27 mouse cellular contexts compared by ENCODE assay signal in the genomic region with DNA sequence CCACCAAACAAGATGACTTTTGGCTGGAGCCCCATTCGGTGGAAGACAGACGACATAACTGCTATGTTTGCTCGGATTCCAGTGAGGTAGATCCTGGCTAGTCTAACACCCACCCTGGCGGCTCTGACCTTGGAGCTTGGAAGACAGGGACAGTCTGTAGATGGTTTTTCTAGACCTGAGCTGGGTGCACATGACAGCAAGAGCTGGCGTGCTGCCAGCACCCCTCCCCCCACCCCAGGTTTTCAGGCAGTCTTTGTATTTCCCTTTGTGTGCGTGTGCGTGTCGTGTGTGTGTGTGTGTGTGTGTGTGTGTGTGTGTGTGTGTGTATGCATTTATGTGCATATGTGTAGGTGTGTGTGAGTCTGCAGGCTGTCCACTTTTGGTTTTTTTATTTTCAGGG. TPM values are rescaled to one million over a fixed set of nuclear protein-coding genes. Genes with fewer than 3 reads are reported as not detected.
A peak's percentile ranks its signal among the peaks of the same experiment; 100 is the strongest.
DNase-seq lines count a peak whose midpoint lies in the region; ATAC-seq and TF ChIP-seq lines count a peak whose summit lies in the region.
"Had no signal": no experiment of that assay in that cellular context is flagged by ENCODE, and none has a peak within 500 bp of the region (broad histone marks: within the 10 kb centered on the region; RNA-seq: fewer than 3 reads in every experiment).

No protein-coding gene starts in this region.

- peaks cover 8% of the 10 kb centered on the region for H3K4me1 ChIP-seq in hindbrain, embryonic 14.5 days (replicated peaks; ENCODE audit: control insufficient read depth, insufficient read depth, low read length)
- peaks cover 25% of the 10 kb centered on the region for H3K4me1 ChIP-seq in hindbrain, embryonic 13.5 days (replicated peaks)
- H3K4me1 ChIP-seq in neural tube, embryonic 11.5 days (ENCODE audit: control insufficient read depth, insufficient read depth, low read length), result no peaks in the 10 kb centered on the region
- H3K4me1 ChIP-seq in kidney, adult 2 months (ENCODE audit: control insufficient read depth, insufficient read depth, low read length), result no peaks in the 10 kb centered on the region

- no peaks in the 10 kb centered on the region for H3K36me3 ChIP-seq in hindbrain, embryonic 14.5 days (replicated peaks; ENCODE audit: control insufficient read depth, insufficient read depth)
- H3K36me3 ChIP-seq in hindbrain, embryonic 13.5 days, result no peaks in the 10 kb centered on the region
- H3K36me3 ChIP-seq in neural tube, embryonic 11.5 days (ENCODE audit: control insufficient read depth, insufficient read depth, low read length), result no peaks in the 10 kb centered on the region
- H3K36me3 ChIP-seq in kidney, adult 2 months (ENCODE audit: control insufficient read depth, insufficient read depth, low read length), result no peaks in the 10 kb centered on the region
- H3K36me3 ChIP-seq: embryonic facial prominence, embryonic 13.5 days; forebrain, embryonic 15.5 days; G1E; heart, embryonic 15.5 days had no signal

- DNase-seq in adrenal gland, postnatal 14 days, result peak; percentile 25
- DNase-seq in adrenal gland, postnatal 4 days (ENCODE audit: low spot score in 2 of 2), result no peak
- peak; percentile 34 for DNase-seq in hindbrain, embryonic 14.5 days (ENCODE audit: low spot score)
- DNase-seq in neural tube, embryonic 11.5 days (ENCODE audit: low spot score), result peak; percentile 36
- no peak for DNase-seq in neural tube, embryonic 10.5 days (ENCODE audit: extremely low spot score, low spot score)
- peak; percentile 64 for DNase-seq in brain, embryonic 14.5 days (ENCODE audit: low read depth)
- DNase-seq in kidney, adult 2 months, result no peak
- DNase-seq: adrenal gland, postnatal 25 days; B cell, adult 2 months; cerebellum, adult 11 months; cerebellum, adult 8-10 months; cerebellum, postnatal 36 days; gastrocnemius, postnatal 14 days; heart, adult 2 months; heart, postnatal 14 days had no signal

- no peaks in the 10 kb centered on the region for H3K9me3 ChIP-seq in hindbrain, embryonic 14.5 days (ENCODE audit: control insufficient read depth, low read length)
- H3K9me3 ChIP-seq in hindbrain, embryonic 13.5 days, result no peaks in the 10 kb centered on the region
- H3K9me3 ChIP-seq in neural tube, embryonic 11.5 days (ENCODE audit: control insufficient read depth, low read length), result no peaks in the 10 kb centered on the region
- H3K9me3 ChIP-seq: embryonic facial prominence, embryonic 13.5 days; forebrain, embryonic 15.5 days; heart, embryonic 15.5 days had no signal

- no peak overlapping the region for H3K4me3 ChIP-seq in hindbrain, embryonic 14.5 days (replicated peaks; ENCODE audit: low read length)
- H3K4me3 ChIP-seq in hindbrain, embryonic 13.5 days, result no peak overlapping the region
- no peak overlapping the region for H3K4me3 ChIP-seq in neural tube, embryonic 11.5 days (ENCODE audit: low read depth, low read length)
- H3K4me3 ChIP-seq in kidney, adult 2 months (ENCODE audit: insufficient read depth, low read depth, low read length), result no peak overlapping the region
- H3K4me3 ChIP-seq: embryonic facial prominence, embryonic 13.5 days; forebrain, embryonic 15.5 days; heart, adult 2 months; heart, embryonic 15.5 days had no signal

- H3K4me2 ChIP-seq in hindbrain, embryonic 14.5 days (replicated peaks), result no peak overlapping the region
- H3K4me2 ChIP-seq in hindbrain, embryonic 13.5 days, result no peak overlapping the region
- no peak overlapping the region for H3K4me2 ChIP-seq in neural tube, embryonic 11.5 days (ENCODE audit: low read depth)
- H3K4me2 ChIP-seq: embryonic facial prominence, embryonic 13.5 days; forebrain, embryonic 15.5 days; heart, embryonic 11.5 days; heart, embryonic 15.5 days had no signal

- H3K27ac ChIP-seq in hindbrain, embryonic 14.5 days, result no peak overlapping the region
- H3K27ac ChIP-seq in hindbrain, embryonic 13.5 days, result no peak overlapping the region
- H3K27ac ChIP-seq in neural tube, embryonic 11.5 days (ENCODE audit: low read depth, low read length), result no peak overlapping the region
- H3K27ac ChIP-seq in kidney, adult 2 months (ENCODE audit: insufficient read depth, low read depth, low read length), result no peak overlapping the region
- H3K27ac ChIP-seq: embryonic facial prominence, embryonic 13.5 days; forebrain, embryonic 15.5 days; heart, adult 2 months; heart, embryonic 15.5 days had no signal

- H3K9ac ChIP-seq in hindbrain, embryonic 14.5 days, result no peak overlapping the region
- H3K9ac ChIP-seq in hindbrain, embryonic 13.5 days, result no peak overlapping the region
- H3K9ac ChIP-seq in neural tube, embryonic 11.5 days (ENCODE audit: low read length), result no peak overlapping the region
- H3K9ac ChIP-seq: embryonic facial prominence, embryonic 13.5 days; forebrain, embryonic 15.5 days; heart, embryonic 15.5 days had no signal

- ATAC-seq in hindbrain, embryonic 14.5 days (ENCODE audit: low FRiP score), result no peak
- ATAC-seq in hindbrain, embryonic 13.5 days (ENCODE audit: low FRiP score), result no peak
- no peak for ATAC-seq in neural tube, embryonic 11.5 days (ENCODE audit: insufficient read depth, low FRiP score, low TSS enrichment)
- ATAC-seq: activated CD4-positive, CD25-positive, alpha-beta regulatory T cell, adult 4 months; CD4-positive, CD25-positive, alpha-beta regulatory T cell, adult 4 months; forebrain, embryonic 15.5 days; hindbrain, embryonic 16.5 days had no signal

- no peaks in the 10 kb centered on the region for H3K27me3 ChIP-seq in hindbrain, embryonic 14.5 days (ENCODE audit: control insufficient read depth, insufficient read depth, low read length)
- peaks cover 8% of the 10 kb centered on the region; the same call in 1 of the 2 replicates for H3K27me3 ChIP-seq in hindbrain, embryonic 13.5 days
- no peaks in the 10 kb centered on the region for H3K27me3 ChIP-seq in neural tube, embryonic 11.5 days (ENCODE audit: control insufficient read depth, insufficient read depth, low read length)
- no peaks in the 10 kb centered on the region for H3K27me3 ChIP-seq in kidney, adult 2 months (replicated peaks; ENCODE audit: control insufficient read depth, insufficient read depth, low read length)

- TF ChIP-seq POLR2A in brain, embryonic 14.5 days (IDR thresholded peaks at IDR 0.05; ENCODE audit: borderline replicate concordance, extremely low read depth, insufficient read depth, insufficient read length, poor library complexity, severe bottlenecking), result no peak
- TF ChIP-seq POLR2A in kidney, adult 2 months (IDR thresholded peaks at IDR 0.05; ENCODE audit: low read depth, low read length), result no peak

- no peak for TF ChIP-seq CTCF in brain, embryonic 14.5 days (IDR thresholded peaks at IDR 0.05; ENCODE audit: borderline replicate concordance, extremely low read depth, insufficient read depth, insufficient read length)
- TF ChIP-seq CTCF in kidney, adult 2 months (conservative IDR thresholded peaks at IDR 0.05; ENCODE audit: insufficient read depth, insufficient read length, low read depth, low read length), result no peak

- 63% methylated on average over 8 of the region's 8 CpGs for WGBS in hindbrain, embryonic 14.5 days
- 44% methylated on average over 8 of the region's 8 CpGs for WGBS in hindbrain, embryonic 13.5 days
- WGBS in neural tube, embryonic 11.5 days, result 87% methylated on average over 8 of the region's 8 CpGs
- 59% methylated on average over 8 of the region's 8 CpGs for WGBS in kidney, adult 2 months

RNA-seq across cellular contexts. Expression of a gene that starts 25.7 kb away (rescaled TPM):
- not detected in 2 replicates for total RNA-seq in adrenal gland, postnatal 14 days (2021)
- under 1 TPM in 1 of 2 experiments, not detected in 1; 0.65 TPM for total RNA-seq in adrenal gland, postnatal 4 days (2021)
- not detected in 2 replicates for polyA plus RNA-seq in hindbrain, embryonic 14.5 days (2014; fragmentation: Nextera tagmentation; extraction: Ambion mirVana)
- not detected in 2 replicates for polyA plus RNA-seq in hindbrain, embryonic 13.5 days (2015; fragmentation: Nextera tagmentation; extraction: Ambion mirVana)
- not detected in 2 replicates for polyA plus RNA-seq in neural tube, embryonic 11.5 days (2014; fragmentation: Nextera tagmentation; extraction: Ambion mirVana)
- not detected in 2 replicates for polyA plus RNA-seq in brain, embryonic 14.5 days (2012; rRNA removed)
- polyA plus RNA-seq in kidney, adult 2 months (2012; rRNA removed), result not detected in 2 replicates
- total RNA-seq: adrenal gland, adult 18-20 months; adrenal gland, postnatal 25 days; G1E; heart, adult 2 months; heart, postnatal 14 days had no signal
- polyA plus RNA-seq: embryonic facial prominence, embryonic 13.5 days; forebrain, embryonic 15.5 days; frontal cortex, adult 2 months; G1E; heart, adult 2 months; heart, embryonic 11.5 days; hindbrain, embryonic 16.5 days; intestine, embryonic 14.5 days had no signal

Comparison
In these comparisons a context has a peak if more than half of its experiments do, and no peak if none do; other contexts are left out.
1. DNase-seq: peak in adrenal gland, postnatal 14 days (single experiment), hindbrain, embryonic 14.5 days (single experiment), neural tube, embryonic 11.5 days (single experiment) and brain, embryonic 14.5 days (single experiment); none in adrenal gland, postnatal 4 days (0 of 2), neural tube, embryonic 10.5 days (single experiment) and kidney, adult 2 months (single experiment).